Mouse (Mus musculus): ENCODE results near the gene Dusp16. TPM values are rescaled to one million over a fixed set of nuclear protein-coding genes. Genes with fewer than 3 reads are reported as not detected.

Gene Dusp16
- polyA plus RNA-seq, 1 experiment, result 3.3 TPM

DNA sequence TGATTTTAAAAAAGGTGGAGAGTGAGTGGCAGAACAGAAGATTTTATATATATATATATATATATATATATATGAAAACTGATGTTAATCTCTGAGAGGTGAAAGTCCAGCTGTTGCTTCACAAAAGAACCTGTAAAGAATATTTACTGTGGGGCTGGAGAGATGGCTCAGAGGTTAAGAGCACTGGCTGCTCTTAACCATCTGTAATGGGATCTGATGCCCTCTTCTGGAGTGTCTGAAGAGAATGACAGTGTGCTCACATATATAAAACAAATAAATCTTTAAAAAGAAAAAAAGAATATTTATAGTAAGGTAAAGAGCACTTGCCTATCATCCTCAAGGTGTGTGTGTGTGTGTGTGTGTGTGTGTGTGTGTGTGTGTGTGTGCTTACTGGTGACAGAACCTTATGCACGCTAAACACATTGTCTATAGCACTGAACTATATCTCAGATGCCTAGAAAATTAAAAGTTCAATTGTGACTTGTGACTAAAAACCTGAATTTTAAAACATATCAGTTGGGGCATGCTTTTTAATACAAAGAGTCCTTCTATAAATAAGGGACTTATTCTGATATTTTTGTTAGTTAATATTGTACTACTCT is 19.0 kb downstream of the Dusp16 start:
- peaks cover 40% of the 10 kb centered on the region for H3K79me2 ChIP-seq (ENCODE audit: control insufficient read depth, insufficient read depth)
- H3ac ChIP-seq (ENCODE audit: control insufficient read depth, insufficient read length, low read depth), result no peak overlapping the region
- no peak for TF ChIP-seq USF1 (IDR thresholded peaks at IDR 0.05; ENCODE audit: low read depth)
- no peak for TF ChIP-seq MAX (IDR thresholded peaks at IDR 0.05)
- no peak for TF ChIP-seq MYOG (IDR thresholded peaks at IDR 0.05; ENCODE audit: control insufficient read depth, extremely low read depth, insufficient read length)
- H3K27me3 ChIP-seq (ENCODE audit: control insufficient read depth, insufficient read depth, insufficient read length), result no peaks in the 10 kb centered on the region
- H3K36me3 ChIP-seq (ENCODE audit: control insufficient read depth, insufficient read depth), result no peaks in the 10 kb centered on the region
- H3K79me3 ChIP-seq (ENCODE audit: low read depth), result peaks cover 8% of the 10 kb centered on the region
- no peak overlapping the region for H3K4me3 ChIP-seq (ENCODE audit: insufficient read depth, poor library complexity, severe bottlenecking)

DNA sequence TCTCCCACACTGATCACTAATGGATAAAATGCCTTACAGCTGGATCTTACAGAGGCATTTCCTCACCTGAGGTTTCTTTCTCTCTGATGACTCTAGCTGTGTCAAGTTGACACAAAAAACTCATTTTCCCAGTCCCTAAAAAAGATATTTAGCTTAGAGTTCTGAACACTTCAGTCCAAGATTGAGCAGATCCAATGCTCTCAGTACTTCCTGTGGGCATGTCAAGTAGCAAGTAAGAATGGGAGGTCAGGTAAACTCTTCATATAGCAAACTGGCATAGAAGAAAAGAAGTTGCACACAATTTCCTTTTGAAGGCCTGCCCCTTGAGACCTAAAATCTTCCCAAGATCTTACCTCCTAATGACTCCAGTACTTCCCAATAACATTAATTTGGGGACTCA is 22.1 kb downstream of the Dusp16 start:
- Histone ChIP-seq H3K79me3 (ENCODE audit: low read depth) (peaks cover 8% of the 10 kb centered on the region), H3ac (ENCODE audit: control insufficient read depth, insufficient read length, low read depth) (no peak overlapping the region), H3K79me2 (ENCODE audit: control insufficient read depth, insufficient read depth) (peaks cover 42% of the 10 kb centered on the region), H3K4me3 (ENCODE audit: insufficient read depth, poor library complexity, severe bottlenecking) (no peak overlapping the region), H3K27me3 (ENCODE audit: control insufficient read depth, insufficient read depth, insufficient read length) (no peaks in the 10 kb centered on the region), H3K36me3 (ENCODE audit: control insufficient read depth, insufficient read depth) (no peaks in the 10 kb centered on the region)
- TF ChIP-seq CTCF (IDR thresholded peaks at IDR 0.05; ENCODE audit: control insufficient read depth, insufficient read depth, insufficient read length) (no peak), FOSL1 (IDR thresholded peaks at IDR 0.05; ENCODE audit: insufficient read depth, low read length, poor library complexity, severe bottlenecking) (no peak), MAX (IDR thresholded peaks at IDR 0.05) (no peak), USF1 (IDR thresholded peaks at IDR 0.05; ENCODE audit: low read depth) (no peak), CEBPB (IDR thresholded peaks at IDR 0.05; ENCODE audit: low read depth) (no peak), MYOG (IDR thresholded peaks at IDR 0.05; ENCODE audit: control insufficient read depth, extremely low read depth, insufficient read length) (no peak), MYOD1 (IDR thresholded peaks at IDR 0.05; ENCODE audit: control insufficient read depth, insufficient read length, low read depth) (no peak)

DNA sequence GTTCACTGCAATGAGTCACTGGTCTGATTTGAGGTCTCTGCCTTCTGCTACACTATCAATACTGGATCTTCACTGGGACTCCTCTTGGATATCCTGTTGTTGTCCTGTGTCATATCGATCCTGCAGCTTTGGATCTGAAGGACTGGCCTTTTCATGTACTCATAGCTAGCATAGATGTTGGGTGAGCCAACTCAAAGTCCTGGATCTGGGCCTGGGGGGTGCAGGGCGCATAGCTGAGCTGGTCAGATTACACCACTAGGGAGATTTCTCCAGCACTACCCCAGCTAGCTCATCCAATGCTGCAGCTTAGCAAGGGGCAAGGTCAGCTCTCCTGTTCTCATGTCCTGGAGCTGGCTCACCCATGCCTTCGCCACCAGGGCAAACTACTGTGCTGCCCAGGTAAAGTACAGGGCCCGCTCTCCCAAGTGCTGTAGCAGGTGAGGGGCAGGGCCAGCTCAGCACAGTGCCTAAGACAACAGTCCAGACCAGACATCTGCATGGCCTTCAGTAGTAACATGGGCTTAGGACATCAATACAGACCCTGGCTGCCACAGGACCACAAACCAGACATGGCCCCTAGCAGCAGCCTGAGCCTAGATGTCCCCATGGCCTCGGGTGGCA is 27.9 kb downstream of the Dusp16 start:
- no peak for TF ChIP-seq CEBPB (IDR thresholded peaks at IDR 0.05; ENCODE audit: low read depth)
- no peak for TF ChIP-seq MYOG (IDR thresholded peaks at IDR 0.05; ENCODE audit: control insufficient read depth, extremely low read depth, insufficient read length)
- no peak for TF ChIP-seq MAX (IDR thresholded peaks at IDR 0.05)
- TF ChIP-seq CTCF (IDR thresholded peaks at IDR 0.05; ENCODE audit: control insufficient read depth, insufficient read depth, insufficient read length), result no peak
- no peak for TF ChIP-seq USF1 (IDR thresholded peaks at IDR 0.05; ENCODE audit: low read depth)
- no peak for TF ChIP-seq MYOD1 (IDR thresholded peaks at IDR 0.05; ENCODE audit: control insufficient read depth, insufficient read length, low read depth)
- Histone ChIP-seq H3K27me3 (ENCODE audit: control insufficient read depth, insufficient read depth, insufficient read length) (no peaks in the 10 kb centered on the region), H3K4me3 (ENCODE audit: insufficient read depth, poor library complexity, severe bottlenecking) (no peak overlapping the region), H3ac (ENCODE audit: control insufficient read depth, insufficient read length, low read depth) (no peak overlapping the region), H3K79me2 (ENCODE audit: control insufficient read depth, insufficient read depth) (peaks cover 35% of the 10 kb centered on the region), H3K36me3 (ENCODE audit: control insufficient read depth, insufficient read depth) (no peaks in the 10 kb centered on the region), H3K79me3 (ENCODE audit: low read depth) (peaks cover 4% of the 10 kb centered on the region)

DNA sequence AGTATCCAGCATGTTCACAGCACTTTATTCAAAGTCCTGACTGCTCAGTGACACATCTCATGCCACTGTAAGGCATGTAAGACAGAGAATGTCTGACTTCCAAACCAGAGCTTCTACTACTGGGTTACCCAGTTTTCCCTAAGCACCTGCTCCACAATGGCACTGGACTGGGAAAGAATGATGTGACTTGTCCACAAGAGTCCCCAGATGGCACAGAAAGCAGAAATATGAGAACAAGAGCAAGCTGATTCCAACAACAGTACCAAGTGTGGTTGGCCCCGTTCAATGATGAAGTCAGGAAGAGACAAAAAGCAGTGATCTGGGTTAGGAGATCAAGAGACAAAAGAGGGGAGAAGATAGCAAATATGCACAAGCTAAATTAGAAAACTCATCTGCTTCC is 29.0 kb downstream of the Dusp16 start:
- H3K36me3 ChIP-seq (ENCODE audit: control insufficient read depth, insufficient read depth), result peaks cover 2% of the 10 kb centered on the region
- H3K79me3 ChIP-seq (ENCODE audit: low read depth), result peaks cover 4% of the 10 kb centered on the region
- no peak overlapping the region for H3ac ChIP-seq (ENCODE audit: control insufficient read depth, insufficient read length, low read depth)
- no peaks in the 10 kb centered on the region for H3K27me3 ChIP-seq (ENCODE audit: control insufficient read depth, insufficient read depth, insufficient read length)
- peaks cover 29% of the 10 kb centered on the region for H3K79me2 ChIP-seq (ENCODE audit: control insufficient read depth, insufficient read depth)
- no peak overlapping the region for H3K4me3 ChIP-seq (ENCODE audit: insufficient read depth, poor library complexity, severe bottlenecking)
- TF ChIP-seq MAX (IDR thresholded peaks at IDR 0.05) (no peak), FOSL1 (IDR thresholded peaks at IDR 0.05; ENCODE audit: insufficient read depth, low read length, poor library complexity, severe bottlenecking) (no peak), CEBPB (IDR thresholded peaks at IDR 0.05; ENCODE audit: low read depth) (no peak), MYOD1 (IDR thresholded peaks at IDR 0.05; ENCODE audit: control insufficient read depth, insufficient read length, low read depth) (no peak), USF1 (IDR thresholded peaks at IDR 0.05; ENCODE audit: low read depth) (no peak), CTCF (IDR thresholded peaks at IDR 0.05; ENCODE audit: control insufficient read depth, insufficient read depth, insufficient read length) (no peak), MYOG (IDR thresholded peaks at IDR 0.05; ENCODE audit: control insufficient read depth, extremely low read depth, insufficient read length) (no peak)

DNA sequence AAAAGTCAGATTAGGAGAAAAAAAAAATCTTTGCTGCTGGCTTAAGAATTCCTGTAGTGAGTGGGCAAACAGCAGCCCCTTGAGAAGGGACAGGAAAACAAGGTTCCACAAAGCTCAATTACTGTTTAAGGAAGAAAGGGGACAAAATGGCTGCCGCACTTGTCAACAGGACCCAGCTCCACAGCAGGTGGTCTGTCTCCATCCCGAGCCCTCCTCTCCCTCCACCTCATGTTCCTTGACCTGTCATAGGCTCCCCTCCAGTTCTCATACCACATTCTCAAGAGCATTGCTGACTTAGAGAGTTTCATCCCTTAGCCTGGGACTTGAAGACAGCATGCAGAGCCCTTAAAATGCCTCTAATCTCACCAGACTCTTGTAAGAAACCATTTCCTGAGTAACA is 30.6 kb downstream of the Dusp16 start:
- Histone ChIP-seq H3K27me3 (ENCODE audit: control insufficient read depth, insufficient read depth, insufficient read length) (no peaks in the 10 kb centered on the region), H3K4me3 (ENCODE audit: insufficient read depth, poor library complexity, severe bottlenecking) (no peak overlapping the region), H3K79me3 (ENCODE audit: low read depth) (peaks cover 5% of the 10 kb centered on the region), H3K79me2 (ENCODE audit: control insufficient read depth, insufficient read depth) (peaks cover 15% of the 10 kb centered on the region), H3K36me3 (ENCODE audit: control insufficient read depth, insufficient read depth) (peaks cover 10% of the 10 kb centered on the region), H3ac (ENCODE audit: control insufficient read depth, insufficient read length, low read depth) (no peak overlapping the region)
- TF ChIP-seq CTCF (IDR thresholded peaks at IDR 0.05; ENCODE audit: control insufficient read depth, insufficient read depth, insufficient read length) (no peak), USF1 (IDR thresholded peaks at IDR 0.05; ENCODE audit: low read depth) (no peak), MYOD1 (IDR thresholded peaks at IDR 0.05; ENCODE audit: control insufficient read depth, insufficient read length, low read depth) (no peak), FOSL1 (IDR thresholded peaks at IDR 0.05; ENCODE audit: insufficient read depth, low read length, poor library complexity, severe bottlenecking) (no peak), MYOG (IDR thresholded peaks at IDR 0.05; ENCODE audit: control insufficient read depth, extremely low read depth, insufficient read length) (no peak), CEBPB (IDR thresholded peaks at IDR 0.05; ENCODE audit: low read depth) (no peak), MAX (IDR thresholded peaks at IDR 0.05) (no peak)

Measured in C2C12 (cell line).